Mouse (Mus musculus): Measurements from ENCODE around the gene Borcs6. TPM values are rescaled to one million over a fixed set of nuclear protein-coding genes. Genes with fewer than 3 reads are reported as not detected.

The Borcs6 gene
- polyA plus RNA-seq, 1 experiment from 2014 or later, result 16.3 TPM

DNA sequence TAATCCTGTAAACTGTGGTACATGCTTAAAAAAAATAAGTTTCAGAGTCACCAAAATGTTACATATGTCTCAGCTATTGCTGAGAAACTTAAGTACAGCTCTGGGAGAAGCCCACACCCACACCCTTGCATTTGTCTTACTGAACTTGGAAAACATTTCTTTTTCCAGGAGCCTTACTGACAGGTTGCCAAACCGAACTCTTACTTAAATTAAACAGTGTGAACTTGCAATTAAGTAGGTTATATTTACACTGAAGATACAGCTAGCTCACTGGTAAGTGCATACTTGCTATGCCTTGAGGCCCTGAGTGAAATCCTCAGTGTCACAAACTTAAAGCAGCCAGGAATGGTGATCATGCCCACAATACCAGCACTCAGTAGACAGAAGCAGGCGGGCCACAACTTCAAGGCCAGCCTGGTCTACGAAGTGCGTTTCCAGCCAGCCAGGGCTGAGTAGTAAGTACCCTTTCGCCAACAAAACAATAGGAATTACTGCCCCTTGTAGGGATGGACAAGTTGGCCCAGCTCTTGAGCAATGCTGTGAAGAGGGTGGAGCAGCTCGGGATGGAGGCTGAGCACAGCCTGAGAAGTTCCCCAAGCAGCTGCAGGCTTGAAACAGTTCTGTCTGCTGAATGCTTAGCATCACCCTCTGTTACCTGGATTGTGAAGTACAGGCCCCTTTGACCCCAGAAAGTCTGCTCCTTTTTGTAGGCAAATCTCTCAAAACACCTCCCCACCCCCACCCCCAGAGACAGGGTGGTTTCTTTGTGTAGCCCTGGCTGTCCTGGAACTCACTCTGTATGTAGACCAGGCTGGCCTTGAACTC lies 14.6 kb downstream of the Borcs6 start:
- Histone ChIP-seq H3K9me3 (no peaks in the 10 kb centered on the region), H3K4me2 (replicated peaks) (0 out of 2 replicates have a peak overlapping the region, but pooled peaks have one; percentile 2), H3K9ac (replicated peaks) (no peak overlapping the region), H3K27me3 (no peaks in the 10 kb centered on the region), H3K4me1 (peaks cover 34% of the 10 kb centered on the region), H3K4me3 (no peak overlapping the region), H3K36me3 (no peaks in the 10 kb centered on the region), H3K27ac (replicated peaks) (peak overlapping the region; percentile 90)
- ATAC-seq (ENCODE audit: low FRiP score, low read depth), result no peak
- WGBS, result 35% methylated on average over 6 of the region's 6 CpGs

DNA sequence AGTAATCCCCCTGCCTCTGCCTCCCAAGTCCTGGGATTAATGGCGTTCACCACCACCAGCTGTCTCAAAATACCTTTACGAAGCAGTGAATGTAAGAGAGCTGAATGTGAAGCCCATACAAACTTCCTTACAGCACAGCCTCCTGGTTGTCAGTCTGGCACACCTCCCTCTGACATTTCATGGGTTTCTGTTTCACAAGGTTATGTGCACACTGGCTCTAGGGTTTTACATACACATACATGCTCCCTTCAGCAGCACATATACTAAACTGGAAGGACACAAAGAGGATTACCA lies 15.2 kb downstream of the Borcs6 start:
- no peak for ATAC-seq (ENCODE audit: low FRiP score, low read depth)
- H3K36me3 ChIP-seq, result no peaks in the 10 kb centered on the region
- WGBS, result 46% methylated on average over 2 of the region's 2 CpGs
- peak overlapping the region; percentile 36 for H3K27ac ChIP-seq (replicated peaks)
- H3K4me2 ChIP-seq (replicated peaks), result no peak overlapping the region
- H3K27me3 ChIP-seq, result no peaks in the 10 kb centered on the region
- H3K4me1 ChIP-seq, result peaks cover 33% of the 10 kb centered on the region
- H3K4me3 ChIP-seq, result no peak overlapping the region
- no peaks in the 10 kb centered on the region for H3K9me3 ChIP-seq
- no peak overlapping the region for H3K9ac ChIP-seq (replicated peaks)

- no peaks in the 10 kb centered on the region for H3K9me3 ChIP-seq
- H3K4me3 ChIP-seq, result no peak overlapping the region
- WGBS, result 48% methylated on average over 9 of the region's 9 CpGs
- no peak for ATAC-seq (ENCODE audit: low FRiP score, low read depth)
- H3K9ac ChIP-seq (replicated peaks), result no peak overlapping the region
- H3K27me3 ChIP-seq, result no peaks in the 10 kb centered on the region
- H3K4me2 ChIP-seq (replicated peaks), result no peak overlapping the region
- no peaks in the 10 kb centered on the region for H3K36me3 ChIP-seq
- H3K27ac ChIP-seq (replicated peaks), result no peak overlapping the region
- peaks cover 29% of the 10 kb centered on the region for H3K4me1 ChIP-seq
Observed at GRCm38 (mm10) chr11:69075764-69076479, 16.4 kb downstream of the Borcs6 start.

- no peak overlapping the region for H3K4me2 ChIP-seq (replicated peaks)
- WGBS, result 73% methylated on average over 5 of the region's 5 CpGs
Observed at GRCm38 (mm10) chr11:69076572-69076971, 17.1 kb downstream of the Borcs6 start.

DNA sequence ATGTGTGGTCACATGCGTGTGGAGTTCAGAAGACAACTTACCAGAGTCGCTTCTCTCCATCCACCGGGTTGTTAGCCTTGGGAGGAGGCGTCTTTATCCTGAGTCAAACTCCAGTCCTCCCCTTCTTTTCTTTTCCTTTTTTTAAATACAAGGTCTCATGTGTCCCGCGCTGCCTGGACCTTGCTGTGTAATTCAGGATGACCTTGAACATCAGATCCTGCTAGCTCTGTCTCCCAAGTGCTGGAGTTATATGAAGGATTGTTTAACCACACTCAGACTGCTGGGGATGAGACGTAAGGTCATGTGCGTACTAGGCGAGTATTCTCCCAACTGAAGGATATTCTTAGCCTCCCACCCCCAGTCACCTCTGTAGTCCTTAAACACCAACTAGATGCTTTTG lies 17.8 kb downstream of the Borcs6 start:
- Histone ChIP-seq H3K9ac (replicated peaks) (no peak overlapping the region), H3K9me3 (no peaks in the 10 kb centered on the region), H3K4me1 (peaks cover 15% of the 10 kb centered on the region), H3K4me3 (no peak overlapping the region), H3K27ac (replicated peaks) (no peak overlapping the region), H3K27me3 (no peaks in the 10 kb centered on the region), H3K36me3 (no peaks in the 10 kb centered on the region), H3K4me2 (replicated peaks) (no peak overlapping the region)
- 88% methylated on average over 9 of the region's 9 CpGs for WGBS
- ATAC-seq (ENCODE audit: low FRiP score, low read depth), result no peak

More at GRCm38 (mm10) chr11:69076572-69076971, 17.1 kb downstream of the Borcs6 start:
- H3K27ac ChIP-seq (replicated peaks), result no peak overlapping the region
- ATAC-seq (ENCODE audit: low FRiP score, low read depth), result no peak
- H3K36me3 ChIP-seq, result no peaks in the 10 kb centered on the region
- H3K4me3 ChIP-seq, result no peak overlapping the region
- H3K27me3 ChIP-seq, result no peaks in the 10 kb centered on the region
- no peaks in the 10 kb centered on the region for H3K9me3 ChIP-seq
- H3K4me1 ChIP-seq, result peaks cover 23% of the 10 kb centered on the region
- H3K9ac ChIP-seq (replicated peaks), result no peak overlapping the region

GRCm38 (mm10) chr11:69078041-69078440 lies 18.5 kb downstream of the Borcs6 start:
- H3K36me3 ChIP-seq, result no peaks in the 10 kb centered on the region
- H3K9ac ChIP-seq (replicated peaks), result no peak overlapping the region
- H3K9me3 ChIP-seq, result no peaks in the 10 kb centered on the region
- peaks cover 12% of the 10 kb centered on the region for H3K4me1 ChIP-seq
- no peak overlapping the region for H3K4me3 ChIP-seq
- no peak overlapping the region for H3K4me2 ChIP-seq (replicated peaks)
- H3K27me3 ChIP-seq, result no peaks in the 10 kb centered on the region
- no peak for ATAC-seq (ENCODE audit: low FRiP score, low read depth)
- H3K27ac ChIP-seq (replicated peaks), result no peak overlapping the region
- 85% methylated on average over 6 of the region's 6 CpGs for WGBS

DNA sequence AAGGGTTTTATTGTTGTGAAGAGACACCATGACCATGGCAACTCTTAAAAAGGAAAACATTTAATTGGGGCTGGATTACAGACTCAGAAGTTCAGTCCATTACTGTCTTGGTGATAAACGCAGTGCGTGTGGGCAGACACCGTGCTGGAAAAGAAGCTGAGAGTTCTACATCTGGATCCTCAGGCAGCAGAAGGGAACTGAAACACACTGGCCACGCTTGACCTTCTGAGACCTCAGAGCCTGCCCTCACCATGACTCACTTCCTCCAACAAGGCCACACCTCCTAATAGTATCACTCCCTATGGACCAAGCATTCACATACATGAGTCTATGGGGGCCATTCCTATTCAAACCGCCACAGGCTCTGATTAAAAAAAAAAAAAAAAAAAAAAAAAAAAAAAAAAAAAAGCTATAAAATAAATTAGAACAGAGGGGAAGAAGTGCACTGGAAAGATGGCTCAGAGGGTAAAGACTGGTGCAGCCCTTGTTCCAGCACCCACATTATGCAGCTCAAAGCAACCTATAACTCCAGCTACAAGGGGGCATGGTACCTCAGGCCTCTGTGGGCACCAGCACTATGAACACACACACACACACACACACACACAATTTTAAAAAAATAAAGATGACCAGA lies 19.4 kb downstream of the Borcs6 start:
- no peak for ATAC-seq (ENCODE audit: low FRiP score, low read depth)
- H3K9me3 ChIP-seq, result no peaks in the 10 kb centered on the region
- H3K4me1 ChIP-seq, result peaks cover 6% of the 10 kb centered on the region
- H3K4me2 ChIP-seq (replicated peaks), result no peak overlapping the region
- H3K4me3 ChIP-seq, result no peak overlapping the region
- no peaks in the 10 kb centered on the region for H3K27me3 ChIP-seq
- H3K27ac ChIP-seq (replicated peaks), result no peak overlapping the region
- WGBS, result 91% methylated on average over 5 of the region's 5 CpGs
- H3K36me3 ChIP-seq, result no peaks in the 10 kb centered on the region
- H3K9ac ChIP-seq (replicated peaks), result no peak overlapping the region

- H3K4me2 ChIP-seq (replicated peaks), result no peak overlapping the region
- no peaks in the 10 kb centered on the region for H3K9me3 ChIP-seq
- 89% methylated on average over 15 of the region's 15 CpGs for WGBS
- no peaks in the 10 kb centered on the region for H3K4me1 ChIP-seq
- no peaks in the 10 kb centered on the region for H3K27me3 ChIP-seq
- H3K4me3 ChIP-seq, result no peak overlapping the region
- no peak for ATAC-seq (ENCODE audit: low FRiP score, low read depth)
- no peaks in the 10 kb centered on the region for H3K36me3 ChIP-seq
- no peak overlapping the region for H3K27ac ChIP-seq (replicated peaks)
- no peak overlapping the region for H3K9ac ChIP-seq (replicated peaks)
Observed at GRCm38 (mm10) chr11:69080102-69080854, 20.8 kb downstream of the Borcs6 start.

DNA sequence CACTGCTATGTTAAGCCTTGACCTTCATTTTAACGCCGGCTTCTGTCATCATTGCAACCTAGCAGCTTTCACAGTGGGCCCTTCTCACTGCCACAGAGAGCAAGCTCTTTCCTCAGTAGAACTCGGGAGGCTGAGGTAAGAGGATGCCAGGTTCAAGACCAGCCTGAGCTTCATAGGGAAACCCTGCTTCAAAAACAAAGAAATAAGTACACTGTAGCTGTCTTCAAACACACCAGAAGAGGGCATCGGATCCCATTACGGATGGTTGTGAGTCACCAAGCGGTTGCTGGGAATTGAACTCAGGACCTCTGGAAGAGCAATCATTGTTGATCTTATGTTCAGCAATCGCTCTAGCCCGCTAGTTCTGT lies 21.3 kb downstream of the Borcs6 start:
- H3K27me3 ChIP-seq, result no peaks in the 10 kb centered on the region
- no peak overlapping the region for H3K4me2 ChIP-seq (replicated peaks)
- no peak overlapping the region for H3K27ac ChIP-seq (replicated peaks)
- no peaks in the 10 kb centered on the region for H3K36me3 ChIP-seq
- WGBS, result 85% methylated on average over 8 of the region's 8 CpGs
- no peaks in the 10 kb centered on the region for H3K9me3 ChIP-seq
- no peak for ATAC-seq (ENCODE audit: low FRiP score, low read depth)
- H3K9ac ChIP-seq (replicated peaks), result no peak overlapping the region
- no peak overlapping the region for H3K4me3 ChIP-seq
- no peaks in the 10 kb centered on the region for H3K4me1 ChIP-seq

DNA sequence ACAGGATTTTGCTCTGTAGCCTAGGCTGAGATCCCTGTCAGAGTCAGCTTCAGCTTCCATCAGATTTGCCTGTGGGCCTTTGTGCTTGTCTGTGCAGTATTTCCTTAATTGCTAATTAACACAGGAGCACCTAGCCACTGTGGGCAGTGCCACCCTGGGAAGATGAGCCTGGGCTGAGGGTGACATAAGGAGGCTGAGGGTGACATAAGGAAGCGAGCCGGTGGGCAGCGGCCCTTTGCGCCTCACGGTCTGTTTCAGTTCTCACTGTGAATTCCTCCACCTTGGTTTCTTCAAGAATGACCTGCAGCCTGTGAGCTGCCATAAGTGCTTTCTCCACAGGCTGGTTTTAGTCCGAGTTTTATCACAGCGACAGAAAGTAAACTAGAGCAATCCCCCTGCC lies 22.1 kb downstream of the Borcs6 start:
- Histone ChIP-seq H3K4me1 (no peaks in the 10 kb centered on the region), H3K9me3 (no peaks in the 10 kb centered on the region), H3K4me3 (no peak overlapping the region), H3K9ac (replicated peaks) (no peak overlapping the region), H3K36me3 (no peaks in the 10 kb centered on the region), H3K27ac (replicated peaks) (no peak overlapping the region), H3K27me3 (no peaks in the 10 kb centered on the region), H3K4me2 (replicated peaks) (no peak overlapping the region)
- WGBS, result 84% methylated on average over 7 of the region's 7 CpGs
- no peak for ATAC-seq (ENCODE audit: low FRiP score, low read depth)

GRCm38 (mm10) chr11:69085608-69086007 lies 26.1 kb downstream of the Borcs6 start:
- Histone ChIP-seq H3K36me3 (peaks cover 11% of the 10 kb centered on the region; the same call in 1 of the 2 replicates), H3K4me1 (peaks cover 22% of the 10 kb centered on the region), H3K27ac (replicated peaks) (no peak overlapping the region), H3K9ac (replicated peaks) (no peak overlapping the region), H3K4me3 (no peak overlapping the region), H3K27me3 (no peaks in the 10 kb centered on the region), H3K9me3 (no peaks in the 10 kb centered on the region), H3K4me2 (replicated peaks) (no peak overlapping the region)
- WGBS, result 61% methylated on average over 6 of the region's 6 CpGs
- no peak for ATAC-seq (ENCODE audit: low FRiP score, low read depth)

DNA sequence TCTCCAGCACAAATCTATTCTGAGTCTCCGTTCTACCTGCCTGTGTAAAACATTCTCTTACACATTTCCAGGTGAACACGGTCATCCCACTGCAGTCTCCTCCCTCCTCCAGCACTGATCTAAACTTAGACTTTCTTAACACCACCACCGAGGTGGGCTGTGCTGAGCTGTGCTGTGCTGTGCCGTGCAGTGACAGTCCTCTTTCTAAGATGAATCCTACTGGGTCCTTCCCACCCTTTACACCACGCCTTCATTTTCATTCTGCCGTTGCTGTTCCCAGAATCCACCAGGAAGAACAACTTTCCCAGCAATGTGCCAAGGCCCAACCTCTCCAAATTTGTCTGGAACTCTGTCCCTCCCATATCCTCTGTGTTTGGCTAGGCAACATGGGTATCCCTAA lies 26.9 kb downstream of the Borcs6 start:
- Histone ChIP-seq H3K9ac (replicated peaks) (no peak overlapping the region), H3K27me3 (no peaks in the 10 kb centered on the region), H3K27ac (replicated peaks) (no peak overlapping the region), H3K4me2 (replicated peaks) (no peak overlapping the region), H3K4me3 (no peak overlapping the region), H3K36me3 (peaks cover 17% of the 10 kb centered on the region), H3K4me1 (peaks cover 29% of the 10 kb centered on the region), H3K9me3 (no peaks in the 10 kb centered on the region)
- 75% methylated on average over 6 of the region's 6 CpGs for WGBS
- ATAC-seq (ENCODE audit: low FRiP score, low read depth), result no peak

Measured in midbrain, embryonic 12.5 days (tissue).